Mouse (Mus musculus) embryonic fibroblast, embryonic 13.5 days (primary cell): ENCODE measurements at regions not wholly inside any gene's neighbourhood (a gene's known extent, or its start where the extent isn't known, plus 50 kb on each side); places are given as distances from the start of the nearest gene placed in this dataset.

Source experiments
- CTCF ChIP-seq: IDR thresholded peaks from 2 replicates; pipeline ENCODE4 v1.5.1; 2011; ENCODE audit warnings: mild to moderate bottlenecking, control low read depth, low read length, moderate library complexity, borderline replicate concordance; ENCODE audit not compliant: insufficient read depth
- POLR2A ChIP-seq: IDR thresholded peaks from 2 replicates; pipeline ENCODE4 v1.6.1; 2011; ENCODE audit warnings: low read depth, mild to moderate bottlenecking, control low read depth, low read length, moderate library complexity

DNA sequence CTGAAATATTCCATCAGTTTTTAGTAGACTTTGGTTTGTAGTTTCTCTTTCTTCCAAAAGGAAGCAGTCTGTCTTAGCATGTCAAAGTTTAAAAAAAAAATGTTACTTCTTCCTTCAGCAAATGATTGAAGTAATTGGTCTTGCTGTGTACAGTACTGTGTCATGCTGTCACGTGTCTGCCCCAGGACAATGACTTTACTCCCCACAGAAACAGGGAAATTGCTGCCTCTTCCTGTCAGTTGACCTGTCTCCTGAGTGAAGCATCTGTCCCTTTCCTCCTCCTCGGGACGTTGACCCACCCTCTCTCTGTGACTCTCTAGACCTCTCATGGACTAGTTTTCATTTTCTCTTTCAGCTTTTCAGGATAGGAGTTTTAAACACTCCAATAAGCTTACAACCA, 125.7 kb downstream of the Basp1 start:
- TF ChIP-seq CTCF = no peak
- TF ChIP-seq POLR2A = no peak
